Mouse (Mus musculus): ENCODE data around the gene Tmc5.
A peak's percentile ranks its signal among the peaks of the same experiment; 100 is the strongest.

Gene Tmc5

DNA sequence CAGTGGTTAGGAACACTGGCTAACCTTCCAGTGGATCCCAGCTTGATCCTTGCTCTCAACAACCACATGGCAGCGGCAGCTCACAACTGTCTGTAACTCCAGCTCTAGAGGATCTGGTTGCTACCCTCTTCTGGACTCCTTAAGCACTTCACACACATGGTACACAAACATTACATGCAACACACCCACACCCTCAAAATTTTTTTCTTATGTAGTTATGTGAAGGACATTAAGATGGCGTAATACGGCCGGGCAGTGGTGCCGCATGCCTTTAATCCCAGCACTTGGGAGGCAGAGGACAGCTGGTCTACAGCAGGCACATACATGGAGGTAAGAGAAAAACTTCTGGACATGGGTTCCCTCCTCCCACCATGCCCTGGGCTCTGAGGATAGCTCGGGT is 99.0 kb downstream of the Tmc5 start:
- no peak for DNase-seq (ENCODE audit: low spot score in 2 of 2)

DNA sequence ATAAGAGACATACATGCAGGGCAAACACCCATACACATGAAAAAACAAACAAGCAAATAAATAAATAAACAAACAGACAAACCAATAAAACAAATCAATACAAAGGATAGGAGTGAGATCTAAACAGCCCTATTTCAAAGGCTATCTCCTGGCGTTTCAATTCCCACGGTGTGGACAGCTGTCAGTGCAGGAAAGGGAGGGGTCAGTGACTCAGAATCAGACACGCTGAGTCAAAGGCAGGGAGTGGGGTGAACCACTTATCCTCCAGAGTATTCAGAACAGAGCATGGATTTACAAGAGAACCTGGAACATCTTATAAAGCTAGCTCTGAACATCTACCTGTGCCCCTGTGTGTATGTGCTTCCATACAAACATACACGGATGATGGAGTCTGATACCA is 100.1 kb downstream of the Tmc5 start:
- no peak for DNase-seq (ENCODE audit: low spot score in 2 of 2)

DNA sequence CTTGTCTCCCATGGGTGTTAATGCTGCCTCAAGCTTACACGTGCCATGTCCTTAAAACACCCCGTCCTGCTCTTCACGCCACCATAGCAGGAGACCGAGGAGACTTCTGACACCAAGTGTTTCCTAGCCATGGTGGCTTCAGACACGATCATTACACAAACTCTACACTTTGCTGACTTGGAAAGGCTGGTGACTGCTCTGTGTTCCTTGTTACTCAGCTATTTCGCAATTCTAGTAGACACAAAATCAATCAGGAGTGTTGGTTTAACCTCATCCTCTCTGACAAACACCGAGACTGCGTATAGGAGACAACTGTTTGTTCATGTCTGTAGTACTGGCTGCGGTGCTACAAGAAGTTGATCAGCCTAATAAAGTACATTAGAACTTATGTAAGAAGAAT is 101.8 kb downstream of the Tmc5 start:
- no peak for DNase-seq (ENCODE audit: low spot score in 2 of 2)

DNA sequence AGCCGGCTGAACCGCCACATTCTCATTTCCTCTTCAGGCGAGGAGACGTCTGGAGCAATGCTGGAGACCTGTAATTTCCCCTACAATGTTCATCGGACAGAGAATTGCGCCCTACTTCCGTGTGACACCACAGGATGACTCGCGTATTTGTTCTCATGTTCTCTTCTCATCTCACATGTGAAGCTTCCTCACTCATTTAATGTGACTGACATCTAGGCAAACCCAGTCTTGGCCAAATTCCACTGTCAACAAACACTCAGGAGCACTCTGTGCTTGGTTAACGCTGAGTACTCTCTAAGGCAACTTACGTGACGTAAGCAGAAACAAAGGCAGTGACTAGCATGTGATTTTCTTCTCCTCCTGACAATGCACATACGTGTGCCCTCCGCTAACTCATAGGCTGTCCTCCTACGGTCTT is 106.1 kb downstream of the Tmc5 start:
- no peak for DNase-seq (ENCODE audit: low spot score in 2 of 2)

DNA sequence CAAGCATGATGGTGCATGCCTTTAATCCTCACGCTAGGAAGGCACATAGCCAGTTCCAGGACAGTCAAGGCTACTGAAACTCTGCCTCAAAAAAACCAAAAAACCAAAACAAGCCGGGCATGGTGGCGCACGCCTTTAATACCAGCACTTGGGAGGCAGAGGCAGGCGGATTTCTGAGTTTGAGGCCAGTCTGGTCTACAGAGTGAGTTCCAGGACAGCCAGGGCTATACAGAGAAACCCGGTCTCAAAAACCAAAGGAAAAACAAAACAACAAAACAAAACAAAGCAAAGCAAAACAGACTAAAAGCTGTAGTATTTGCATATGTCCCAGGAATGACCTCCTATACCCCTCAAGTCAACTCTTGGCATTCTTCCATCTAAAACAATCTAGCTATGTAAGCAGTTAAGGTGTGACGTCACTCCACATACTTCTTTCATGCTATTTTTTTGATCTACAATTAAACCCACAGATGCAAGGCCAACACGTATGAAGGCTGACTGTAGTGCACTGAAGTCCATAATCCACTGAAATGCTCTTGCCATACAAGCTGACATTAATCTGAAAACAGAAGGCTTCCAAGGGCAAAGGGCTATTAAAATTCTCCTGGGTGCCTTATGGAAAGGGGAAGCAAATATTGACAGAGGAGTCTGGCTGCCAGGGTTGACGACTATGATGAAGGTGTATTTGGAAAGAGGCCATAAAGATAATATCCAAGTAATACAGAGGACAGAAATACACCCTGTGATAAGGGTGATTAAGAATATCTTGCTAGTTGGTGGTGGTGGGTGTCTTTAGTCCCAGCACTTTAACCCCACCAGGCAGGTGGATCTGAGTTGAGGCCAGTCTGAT is 107.1 kb downstream of the Tmc5 start:
- DNase-seq (ENCODE audit: low spot score in 2 of 2), result no peak

DNA sequence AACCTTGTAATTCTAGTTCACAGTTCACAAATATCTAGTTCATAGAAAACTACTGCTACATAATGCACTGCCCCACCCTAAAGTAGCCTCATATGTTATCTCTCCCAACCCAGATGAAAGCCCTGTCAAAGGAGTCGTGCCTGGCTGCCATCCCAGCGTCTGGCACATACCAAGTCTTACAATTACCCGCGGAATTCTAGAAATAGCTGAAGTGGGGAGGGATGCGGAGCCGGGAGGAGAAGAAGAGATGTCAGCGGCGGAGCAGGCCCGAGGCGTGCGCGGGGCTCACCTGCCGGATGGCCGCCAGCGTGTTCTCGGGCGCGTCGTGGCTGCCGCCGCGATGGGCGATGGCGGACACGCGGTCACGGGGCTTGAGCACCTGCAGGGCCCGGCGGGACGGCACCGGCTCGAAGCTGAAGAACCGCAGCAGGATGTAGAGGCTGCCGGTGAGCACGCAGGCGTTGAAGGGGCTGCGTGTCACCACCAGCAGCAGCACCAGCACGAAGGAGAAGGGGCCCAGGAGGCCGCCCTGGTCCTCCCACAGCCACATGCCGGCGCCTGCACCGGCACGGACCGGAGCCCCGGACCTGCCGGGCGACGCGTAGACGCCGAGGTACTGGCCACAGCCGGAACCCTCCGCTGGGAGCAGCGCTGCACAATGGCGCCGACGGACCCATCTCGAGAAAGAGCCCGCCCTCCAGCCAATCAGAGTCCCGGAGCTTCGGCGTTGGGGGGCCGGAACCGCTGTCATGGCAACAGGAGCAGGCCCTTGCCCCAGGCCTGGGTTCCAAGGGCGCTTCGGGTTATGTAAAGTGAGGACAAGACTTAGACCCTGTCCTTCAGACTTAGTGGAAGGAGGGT is 108.2 kb downstream of the Tmc5 start, which contains the start of gene Gde1:
Gde1 (minus strand) TSS at position 678 of the 861 bp plus-strand sequence.
- peak; percentile 81 to 90 for DNase-seq (ENCODE audit: low spot score in 2 of 2)

DNA sequence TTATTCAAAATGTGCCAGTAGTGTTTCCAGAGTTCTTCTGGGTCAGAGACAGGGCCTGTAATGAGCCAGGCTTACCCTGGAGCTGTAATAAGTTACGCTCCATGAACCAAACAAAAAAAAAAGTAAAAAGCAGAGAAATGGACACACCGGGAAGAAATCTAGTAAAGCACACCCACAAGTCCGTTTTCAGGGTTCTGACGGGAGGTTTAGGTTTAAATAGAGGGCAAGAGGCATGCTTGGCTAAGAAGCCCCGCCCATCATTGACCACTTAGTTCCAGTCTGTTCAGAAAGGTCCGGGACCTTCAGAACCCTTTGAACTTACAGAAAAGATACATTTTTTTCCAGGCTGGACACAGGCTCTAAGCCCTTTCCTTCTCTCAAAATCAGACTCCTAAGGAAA is 109.0 kb downstream of the Tmc5 start:
- no peak for DNase-seq (ENCODE audit: low spot score in 2 of 2)

DNA sequence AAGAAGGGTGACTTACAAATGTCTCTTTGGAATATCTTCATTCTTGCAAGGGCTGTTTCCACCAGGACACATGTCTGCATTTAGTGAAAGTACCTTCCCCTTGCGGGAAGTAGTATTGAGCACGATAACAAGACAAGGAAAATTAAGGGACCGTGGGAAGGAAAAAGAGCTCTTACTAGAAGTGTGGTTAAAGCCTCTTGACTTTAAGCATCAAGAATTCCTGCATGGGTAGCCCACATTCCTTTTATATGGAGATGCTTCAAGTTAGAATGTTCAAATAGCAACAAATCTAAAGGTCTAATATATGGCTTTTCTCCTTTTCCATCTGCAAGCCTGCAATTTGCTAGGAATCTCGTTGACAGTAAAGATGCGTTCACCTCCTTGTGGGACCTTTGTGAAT is 109.4 kb downstream of the Tmc5 start:
- DNase-seq (ENCODE audit: low spot score in 2 of 2), result no peak

DNA sequence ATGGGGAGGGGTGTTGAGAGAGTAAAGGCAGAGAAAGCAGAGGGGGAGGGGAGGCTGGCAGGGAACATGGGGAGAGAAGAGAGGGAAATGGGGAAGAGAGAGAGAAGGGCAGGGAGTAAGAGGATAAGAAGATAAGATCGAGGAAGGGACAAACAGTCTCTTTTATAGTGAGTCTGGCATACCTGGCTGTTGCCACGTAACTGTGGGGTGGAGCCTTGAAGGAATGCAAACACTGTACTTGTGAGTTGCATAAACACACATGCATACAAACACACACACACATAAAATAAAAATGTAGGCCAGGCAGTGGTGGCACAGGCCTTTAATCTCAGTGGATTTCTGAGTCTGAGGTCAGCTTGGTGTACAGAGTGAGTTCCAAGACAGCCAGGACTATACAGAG is 110.1 kb downstream of the Tmc5 start:
- peak in 1 of 2 experiments; percentile 19 for DNase-seq (ENCODE audit: low spot score in 2 of 2)

DNA sequence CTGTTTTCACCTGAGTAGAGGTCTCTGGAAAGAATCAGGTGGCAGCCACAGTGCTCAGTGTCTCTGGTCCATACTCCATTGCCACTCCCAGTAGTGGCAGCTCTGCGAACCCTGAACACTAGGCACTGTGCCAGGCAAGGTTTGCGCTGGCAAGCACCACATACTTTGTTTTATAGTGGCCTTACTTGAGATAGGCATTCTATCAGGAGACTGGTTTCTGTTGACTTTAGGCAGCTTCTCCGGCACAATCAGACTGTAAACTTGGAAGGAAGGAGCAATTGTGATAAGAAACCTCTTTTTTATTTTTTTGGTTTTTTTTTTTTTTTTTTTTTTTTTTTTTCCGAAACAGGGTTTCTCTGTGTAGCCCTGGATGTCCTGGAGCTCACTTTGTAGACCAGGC is 110.9 kb downstream of the Tmc5 start:
- no peak for DNase-seq (ENCODE audit: low spot score in 2 of 2)

DNA sequence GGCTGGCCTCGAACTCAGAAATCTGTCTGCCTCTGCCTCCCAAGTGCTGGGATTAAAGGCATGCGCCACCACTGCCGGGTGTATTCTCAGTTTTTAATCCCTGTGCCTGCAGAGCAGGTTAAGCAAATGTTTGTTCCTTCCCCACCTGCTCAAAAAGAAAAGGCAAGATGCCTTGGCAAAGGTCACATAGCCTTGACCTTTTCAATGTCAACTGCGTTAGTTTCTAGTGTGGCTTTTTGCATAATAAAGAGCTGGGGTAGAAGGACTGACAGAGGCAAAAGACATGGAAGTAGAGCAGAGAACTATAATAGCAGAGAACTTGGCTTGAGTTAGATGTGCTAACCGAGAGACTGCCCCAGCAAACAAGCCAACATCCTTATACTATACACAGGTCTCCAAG is 113.7 kb downstream of the Tmc5 start:
- DNase-seq (ENCODE audit: low spot score in 2 of 2), result no peak

DNA sequence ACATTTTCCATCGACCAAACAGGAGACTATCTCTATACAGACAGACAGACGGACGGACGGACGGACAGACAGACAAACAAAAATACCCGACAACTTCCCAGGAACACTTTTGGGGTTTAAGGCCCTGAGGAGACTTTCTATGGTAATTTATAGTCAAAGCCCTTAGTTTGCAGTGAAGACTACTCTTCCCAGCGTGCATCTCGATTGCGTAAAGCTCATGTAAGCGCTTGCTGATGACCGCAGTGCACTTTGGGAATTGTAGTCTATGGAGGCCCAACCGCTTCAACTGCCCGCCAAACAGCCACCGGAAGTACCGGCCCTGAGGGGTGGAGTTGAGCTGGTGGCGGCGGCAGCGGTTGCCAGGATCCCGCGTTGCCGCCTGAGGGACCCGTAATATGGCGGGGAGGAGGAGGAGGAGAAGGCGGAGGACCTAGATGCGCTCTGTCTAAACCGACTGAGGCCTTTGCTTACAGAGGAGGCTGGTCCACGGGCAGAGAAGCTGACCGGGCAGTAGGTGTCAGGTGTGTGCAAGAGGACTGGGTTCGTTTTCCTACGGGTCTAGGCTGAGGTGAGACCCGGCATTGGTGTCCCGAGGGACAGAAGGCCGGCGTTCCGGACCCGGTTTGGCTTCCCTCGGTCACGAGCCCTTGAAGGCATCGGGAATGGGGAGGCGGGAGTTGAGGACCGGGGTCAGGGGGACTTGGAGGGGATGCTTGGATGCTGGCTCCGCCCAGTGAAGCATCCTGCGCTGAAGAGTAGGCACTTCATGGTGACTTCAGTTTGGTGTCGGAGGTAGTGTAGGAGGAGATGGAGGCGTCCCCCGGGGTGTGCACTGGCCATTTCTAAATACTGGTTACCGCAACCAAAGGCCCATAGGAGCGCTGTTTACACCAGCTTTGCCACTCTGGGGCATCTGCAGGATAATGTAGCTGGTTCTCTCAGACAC is 115.4 kb downstream of the Tmc5 start, which contains the start of gene Ccp110:
Ccp110 (plus strand) TSS at position 325 of the 946 bp plus-strand sequence.
- DNase-seq (ENCODE audit: low spot score in 2 of 2), result peak; percentile 83 to 94

DNA sequence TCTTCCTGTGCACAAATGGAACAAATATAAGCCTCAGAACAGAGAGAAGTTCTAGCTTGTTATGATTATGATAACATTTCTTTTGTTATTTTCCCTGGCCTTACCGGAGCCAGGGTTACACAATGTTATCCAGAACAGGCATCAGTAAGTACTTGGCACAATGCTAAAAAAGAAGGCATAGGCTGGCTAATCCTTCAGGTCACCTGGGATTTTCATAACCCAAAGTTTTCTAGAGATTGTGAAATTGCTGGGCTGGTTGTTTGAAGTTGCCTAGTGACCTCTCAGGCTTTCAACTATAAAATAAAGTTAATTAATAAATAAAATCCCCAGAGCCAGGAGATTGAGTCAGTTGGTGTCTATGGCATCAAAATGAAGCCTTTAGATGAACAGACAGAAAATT is 117.8 kb downstream of the Tmc5 start:
- no peak for DNase-seq (ENCODE audit: low spot score in 2 of 2)

DNA sequence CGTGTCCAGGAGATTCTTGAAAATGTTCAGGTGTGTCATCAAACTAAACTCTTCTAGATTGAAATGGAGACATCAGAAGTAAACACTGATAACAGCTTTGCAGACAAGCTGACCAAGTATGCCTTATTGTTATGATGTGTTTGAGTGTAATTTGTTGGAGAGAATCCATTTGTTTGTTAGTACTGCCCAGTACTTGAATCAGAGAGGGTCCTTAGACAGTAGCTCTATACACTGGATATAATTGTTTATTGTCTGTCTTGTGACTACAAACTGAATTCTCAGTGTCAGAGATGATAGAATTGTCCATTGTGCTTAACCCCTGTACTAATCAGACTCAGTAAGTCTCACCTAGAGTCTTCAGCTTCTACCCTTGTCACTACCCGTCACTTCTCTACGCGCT is 121.0 kb downstream of the Tmc5 start:
- DNase-seq (ENCODE audit: low spot score in 2 of 2), result no peak

DNA sequence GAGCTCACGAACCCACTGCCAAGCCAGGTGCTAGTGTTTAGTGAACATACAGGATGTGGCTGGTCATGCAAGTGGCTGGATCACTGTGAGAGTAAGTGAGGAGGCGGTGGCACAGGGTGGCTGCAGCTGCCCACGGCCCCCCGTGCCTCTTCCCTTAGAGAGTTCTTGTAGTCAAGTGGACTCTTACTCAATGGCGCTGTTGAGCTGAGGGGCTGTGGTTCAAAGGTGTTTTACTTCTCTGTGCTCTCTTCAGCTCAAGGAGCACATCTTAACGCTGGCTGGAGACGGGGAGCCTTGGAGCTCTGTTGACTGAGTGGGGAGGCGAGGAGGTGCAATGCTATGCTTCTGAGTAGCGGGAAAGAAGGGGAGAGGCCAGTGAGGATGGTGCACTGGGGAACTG is 126.8 kb downstream of the Tmc5 start:
- DNase-seq (ENCODE audit: low spot score in 2 of 2), result no peak
